Mouse (Mus musculus): Measurements from ENCODE around the gene Tmem184a.
A peak's percentile ranks its signal among the peaks of the same experiment; 100 is the strongest.

The Tmem184a gene

GRCm38 (mm10) chr5:139813963-139814381 lies 5.7 kb downstream of the Tmem184a start:
- no peak for DNase-seq (ENCODE audit: low spot score in 2 of 2)

- no peak for DNase-seq (ENCODE audit: low spot score in 2 of 2)
Measured at GRCm38 (mm10) chr5:139813126-139813490, 6.6 kb downstream of the Tmem184a start.

GRCm38 (mm10) chr5:139812398-139813125 lies 7.2 kb downstream of the Tmem184a start:
- no peak for DNase-seq (ENCODE audit: low spot score in 2 of 2)

- no peak for DNase-seq (ENCODE audit: low spot score in 2 of 2)
Measured at GRCm38 (mm10) chr5:139811677-139812397, 7.9 kb downstream of the Tmem184a start.

- no peak for DNase-seq (ENCODE audit: low spot score in 2 of 2)
Measured at GRCm38 (mm10) chr5:139809397-139809796, 10.3 kb downstream of the Tmem184a start.

- no peak for DNase-seq (ENCODE audit: low spot score in 2 of 2)
Measured at GRCm38 (mm10) chr5:139805924-139806323, 13.8 kb downstream of the Tmem184a start.

GRCm38 (mm10) chr5:139804573-139805111 lies 15.1 kb downstream of the Tmem184a start:
- no peak for DNase-seq (ENCODE audit: low spot score in 2 of 2)

- peak; percentile 43 to 47 for DNase-seq (ENCODE audit: low spot score in 2 of 2)
Measured at GRCm38 (mm10) chr5:139804107-139804551, 15.6 kb downstream of the Tmem184a start.

GRCm38 (mm10) chr5:139803601-139804102 lies 16.1 kb downstream of the Tmem184a start:
- peak; percentile 60 to 62 for DNase-seq (ENCODE audit: low spot score in 2 of 2)

GRCm38 (mm10) chr5:139803165-139803564 lies 16.6 kb downstream of the Tmem184a start:
- no peak for DNase-seq (ENCODE audit: low spot score in 2 of 2)

GRCm38 (mm10) chr5:139801880-139802279 lies 17.8 kb downstream of the Tmem184a start:
- no peak for DNase-seq (ENCODE audit: low spot score in 2 of 2)

- no peak for DNase-seq (ENCODE audit: low spot score in 2 of 2)
Measured at GRCm38 (mm10) chr5:139801231-139801630, 18.5 kb downstream of the Tmem184a start.

GRCm38 (mm10) chr5:139799801-139800590 lies 19.7 kb downstream of the Tmem184a start:
- no peak for DNase-seq (ENCODE audit: low spot score in 2 of 2)

GRCm38 (mm10) chr5:139799041-139799440 lies 20.7 kb downstream of the Tmem184a start:
- DNase-seq (ENCODE audit: low spot score in 2 of 2): no peak

GRCm38 (mm10) chr5:139798168-139798900 lies 21.4 kb downstream of the Tmem184a start:
- DNase-seq (ENCODE audit: low spot score in 2 of 2): no peak

GRCm38 (mm10) chr5:139797473-139798167 lies 22.1 kb downstream of the Tmem184a start:
- no peak for DNase-seq (ENCODE audit: low spot score in 2 of 2)

GRCm38 (mm10) chr5:139796900-139797299 lies 22.8 kb downstream of the Tmem184a start:
- DNase-seq (ENCODE audit: low spot score in 2 of 2): no peak

GRCm38 (mm10) chr5:139796001-139796620 lies 23.6 kb downstream of the Tmem184a start:
- DNase-seq (ENCODE audit: low spot score in 2 of 2): no peak

- no peak for DNase-seq (ENCODE audit: low spot score in 2 of 2)
Measured at GRCm38 (mm10) chr5:139794938-139795337, 24.8 kb downstream of the Tmem184a start.

- no peak for DNase-seq (ENCODE audit: low spot score in 2 of 2)
Measured at GRCm38 (mm10) chr5:139794137-139794536, 25.6 kb downstream of the Tmem184a start.

Measured in spleen, postnatal 14 days (tissue).